Mouse (Mus musculus): ENCODE measurements around the gene Adprhl1. TPM values are rescaled to one million over a fixed set of nuclear protein-coding genes. Genes with fewer than 3 reads are reported as not detected.
A peak's percentile ranks its signal among the peaks of the same experiment; 100 is the strongest.

Gene Adprhl1
- polyA plus RNA-seq, 1 experiment = 0.54 TPM

- TF ChIP-seq CTCF (IDR thresholded peaks at IDR 0.05; ENCODE audit: extremely low read depth, insufficient read depth, low read length) (no peak), POLR2A (IDR thresholded peaks at IDR 0.05; ENCODE audit: extremely low read depth, insufficient read depth, low read length) (no peak)
- no peak overlapping the region for H3K4me3 ChIP-seq (ENCODE audit: insufficient read depth, low read length)
Measured at GRCm38 (mm10) chr8:13216386-13216785, 37.6 kb downstream of the Adprhl1 start.

DNA sequence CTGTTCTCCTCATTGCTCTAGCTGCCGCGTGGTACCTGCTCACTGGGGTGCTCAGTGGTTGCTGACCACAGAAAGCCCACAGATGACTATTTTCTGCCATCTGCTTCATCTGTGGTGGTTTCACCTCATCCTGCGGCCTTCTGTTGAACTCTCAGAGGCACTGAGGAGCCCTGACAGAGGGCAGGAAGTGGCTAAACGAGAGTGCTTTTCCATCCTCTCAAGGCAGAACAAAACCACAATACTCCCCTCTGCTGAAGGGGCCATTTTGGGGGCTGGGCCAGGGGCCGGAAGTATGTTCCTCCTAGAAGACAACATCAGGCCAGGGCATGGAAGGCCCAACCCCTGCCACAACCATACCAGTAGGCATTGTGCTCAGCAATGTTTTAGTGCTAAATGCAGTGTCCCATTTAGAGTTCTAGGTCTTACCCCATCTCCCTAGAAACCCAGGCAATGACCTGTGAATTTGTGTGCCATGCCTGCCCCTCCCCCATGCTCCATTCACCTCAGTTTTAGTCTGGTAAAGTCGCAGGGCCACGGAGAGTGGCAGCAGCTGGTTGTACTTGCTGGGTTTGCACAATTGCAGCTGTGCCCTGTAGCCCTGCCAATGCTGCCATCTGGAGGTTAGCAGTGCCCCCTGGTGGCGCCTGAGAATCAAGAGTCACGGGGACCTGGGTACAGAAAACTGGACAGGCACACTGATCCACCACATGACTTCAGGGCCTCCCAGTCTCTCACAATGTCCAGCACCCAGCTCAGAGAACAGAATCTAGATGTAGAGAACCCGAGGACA lies 40.3 kb downstream of the Adprhl1 start:
- Histone ChIP-seq H3K27ac (ENCODE audit: insufficient read depth, low read length) (no peak overlapping the region), H3K4me3 (ENCODE audit: insufficient read depth, low read length) (no peak overlapping the region), H3K4me1 (ENCODE audit: control insufficient read depth, insufficient read depth, low read length) (peaks cover 2% of the 10 kb centered on the region; the same call in 1 of the 2 replicates)
- TF ChIP-seq POLR2A (IDR thresholded peaks at IDR 0.05; ENCODE audit: extremely low read depth, insufficient read depth, low read length) (no peak), CTCF (IDR thresholded peaks at IDR 0.05; ENCODE audit: extremely low read depth, insufficient read depth, low read length) (peak; percentile 80)

More at GRCm38 (mm10) chr8:13216386-13216785, 37.6 kb downstream of the Adprhl1 start:
- no peak overlapping the region for H3K27ac ChIP-seq (ENCODE audit: insufficient read depth, low read length)
- H3K4me1 ChIP-seq (ENCODE audit: control insufficient read depth, insufficient read depth, low read length) = peaks cover 1% of the 10 kb centered on the region; the same call in 1 of the 2 replicates

DNA sequence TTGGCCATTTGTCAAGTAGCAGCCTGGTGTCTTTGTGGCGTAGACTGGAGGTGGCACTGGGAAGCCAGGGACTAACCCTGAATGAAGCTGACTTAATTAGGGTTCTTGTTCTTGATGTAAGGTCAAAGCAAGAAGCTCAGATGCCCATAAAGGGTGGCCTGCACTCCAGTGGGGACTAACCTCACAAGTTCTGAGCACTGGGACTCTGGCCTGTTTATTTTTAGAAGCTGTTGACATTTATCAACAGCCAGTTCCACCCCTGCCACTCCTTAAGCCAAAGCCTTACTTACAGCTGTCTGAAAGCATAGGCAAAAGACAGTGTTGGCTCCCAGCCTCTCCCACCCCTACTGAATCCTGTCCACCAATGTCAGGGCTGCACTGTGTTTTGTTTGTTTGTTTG lies 44.2 kb downstream of the Adprhl1 start:
- H3K4me1 ChIP-seq (ENCODE audit: control insufficient read depth, insufficient read depth, low read length) = peaks cover 3% of the 10 kb centered on the region; the same call in 1 of the 2 replicates
- TF ChIP-seq POLR2A (IDR thresholded peaks at IDR 0.05; ENCODE audit: extremely low read depth, insufficient read depth, low read length) = no peak
- TF ChIP-seq CTCF (IDR thresholded peaks at IDR 0.05; ENCODE audit: extremely low read depth, insufficient read depth, low read length) = no peak
- H3K4me3 ChIP-seq (ENCODE audit: insufficient read depth, low read length) = no peak overlapping the region
- no peak overlapping the region for H3K27ac ChIP-seq (ENCODE audit: insufficient read depth, low read length)

- Histone ChIP-seq H3K4me1 (ENCODE audit: control insufficient read depth, insufficient read depth, low read length) (peaks cover 3% of the 10 kb centered on the region; the same call in 1 of the 2 replicates), H3K27ac (ENCODE audit: insufficient read depth, low read length) (no peak overlapping the region), H3K4me3 (ENCODE audit: insufficient read depth, low read length) (no peak overlapping the region)
- TF ChIP-seq CTCF (IDR thresholded peaks at IDR 0.05; ENCODE audit: extremely low read depth, insufficient read depth, low read length) = peak; percentile 41
- TF ChIP-seq POLR2A (IDR thresholded peaks at IDR 0.05; ENCODE audit: extremely low read depth, insufficient read depth, low read length) = no peak
Measured at GRCm38 (mm10) chr8:13208627-13209355, 45.2 kb downstream of the Adprhl1 start.

DNA sequence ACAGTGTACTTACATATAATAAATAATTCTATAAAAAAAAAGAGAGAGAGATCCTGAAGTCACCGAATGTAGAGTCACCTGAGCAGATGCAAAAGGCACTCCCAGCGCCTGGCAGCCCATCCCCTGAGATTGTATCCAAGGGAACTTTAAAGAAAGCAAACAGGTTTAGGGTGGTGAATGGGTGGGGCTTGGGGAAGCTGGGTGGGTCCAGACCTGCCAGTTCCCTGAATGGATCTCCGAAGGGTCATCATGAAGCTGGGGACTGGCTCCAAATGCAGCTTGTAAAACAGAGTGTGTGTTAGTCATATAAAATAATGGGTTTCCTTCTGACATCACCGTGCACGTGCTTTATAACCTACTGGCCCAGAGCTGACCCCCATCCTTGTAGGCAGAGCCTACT lies 47.7 kb downstream of the Adprhl1 start:
- Histone ChIP-seq H3K4me3 (ENCODE audit: insufficient read depth, low read length) (no peak overlapping the region), H3K4me1 (ENCODE audit: control insufficient read depth, insufficient read depth, low read length) (peaks cover 2% of the 10 kb centered on the region; the same call in 1 of the 2 replicates), H3K27ac (ENCODE audit: insufficient read depth, low read length) (no peak overlapping the region)
- TF ChIP-seq POLR2A (IDR thresholded peaks at IDR 0.05; ENCODE audit: extremely low read depth, insufficient read depth, low read length) = no peak
- no peak for TF ChIP-seq CTCF (IDR thresholded peaks at IDR 0.05; ENCODE audit: extremely low read depth, insufficient read depth, low read length)

DNA sequence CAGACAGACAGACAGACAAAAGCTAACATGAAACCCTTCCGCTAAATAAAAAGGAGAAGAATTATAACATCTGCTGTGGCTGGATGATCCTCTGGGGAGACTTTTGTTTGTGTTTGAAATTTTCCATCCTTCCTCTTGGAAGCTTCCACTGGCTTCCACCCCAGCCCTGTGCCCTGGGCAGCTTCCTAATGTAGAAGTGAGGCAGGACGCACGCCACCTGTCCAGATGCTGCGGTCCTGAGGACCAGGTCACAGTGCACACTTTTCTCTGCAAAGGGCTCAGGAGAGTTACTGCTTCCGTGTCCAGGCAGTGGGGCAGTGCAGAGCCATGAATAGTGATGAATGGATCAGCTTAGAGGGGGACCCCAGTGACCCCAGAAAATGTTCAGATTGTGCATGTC lies 48.7 kb downstream of the Adprhl1 start:
- H3K27ac ChIP-seq (ENCODE audit: insufficient read depth, low read length) = no peak overlapping the region
- no peak overlapping the region for H3K4me3 ChIP-seq (ENCODE audit: insufficient read depth, low read length)
- TF ChIP-seq CTCF (IDR thresholded peaks at IDR 0.05; ENCODE audit: extremely low read depth, insufficient read depth, low read length) = no peak
- no peak for TF ChIP-seq POLR2A (IDR thresholded peaks at IDR 0.05; ENCODE audit: extremely low read depth, insufficient read depth, low read length)
- peaks cover 3% of the 10 kb centered on the region; the same call in 1 of the 2 replicates for H3K4me1 ChIP-seq (ENCODE audit: control insufficient read depth, insufficient read depth, low read length)

DNA sequence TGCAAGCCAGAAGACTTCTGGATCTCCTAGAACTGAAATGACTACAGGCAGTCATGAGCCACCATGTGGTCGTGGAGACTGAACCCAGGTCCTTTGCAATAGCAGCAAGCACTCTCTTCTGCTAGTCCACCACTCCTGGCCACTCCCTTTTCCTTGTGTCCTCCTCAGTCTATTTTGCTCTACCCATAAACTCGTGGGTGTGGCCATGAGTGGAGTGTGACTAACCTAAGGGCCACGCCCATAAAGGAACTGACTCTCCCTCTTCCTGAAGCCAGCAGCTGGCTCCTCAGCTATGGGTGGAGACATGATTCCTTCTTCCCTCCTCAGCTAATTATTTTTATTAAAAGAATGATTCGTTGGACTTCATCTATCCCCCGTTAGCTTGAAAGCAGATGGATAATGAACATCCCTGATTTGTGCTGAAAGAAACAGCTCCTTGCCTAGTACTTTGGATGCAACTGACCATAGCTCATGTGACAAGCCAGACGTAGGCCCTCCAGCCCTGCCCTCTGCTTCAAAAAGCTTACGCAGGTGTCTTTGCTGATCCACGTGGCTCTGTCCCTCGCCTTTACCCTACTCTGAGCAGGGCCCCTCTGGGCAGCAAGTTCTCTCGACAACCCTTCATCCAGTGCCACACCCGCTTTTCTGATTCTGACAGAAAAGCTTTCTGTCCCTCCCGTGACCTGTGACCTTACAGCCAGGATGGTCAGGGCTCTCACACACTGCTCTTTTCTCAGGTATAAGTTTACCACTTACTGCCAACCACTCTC lies 49.4 kb downstream of the Adprhl1 start:
- Histone ChIP-seq H3K27ac (ENCODE audit: insufficient read depth, low read length) (no peak overlapping the region), H3K4me1 (ENCODE audit: control insufficient read depth, insufficient read depth, low read length) (peaks cover 3% of the 10 kb centered on the region; the same call in 1 of the 2 replicates), H3K4me3 (ENCODE audit: insufficient read depth, low read length) (no peak overlapping the region)
- TF ChIP-seq CTCF (IDR thresholded peaks at IDR 0.05; ENCODE audit: extremely low read depth, insufficient read depth, low read length) (no peak), POLR2A (IDR thresholded peaks at IDR 0.05; ENCODE audit: extremely low read depth, insufficient read depth, low read length) (no peak)

DNA sequence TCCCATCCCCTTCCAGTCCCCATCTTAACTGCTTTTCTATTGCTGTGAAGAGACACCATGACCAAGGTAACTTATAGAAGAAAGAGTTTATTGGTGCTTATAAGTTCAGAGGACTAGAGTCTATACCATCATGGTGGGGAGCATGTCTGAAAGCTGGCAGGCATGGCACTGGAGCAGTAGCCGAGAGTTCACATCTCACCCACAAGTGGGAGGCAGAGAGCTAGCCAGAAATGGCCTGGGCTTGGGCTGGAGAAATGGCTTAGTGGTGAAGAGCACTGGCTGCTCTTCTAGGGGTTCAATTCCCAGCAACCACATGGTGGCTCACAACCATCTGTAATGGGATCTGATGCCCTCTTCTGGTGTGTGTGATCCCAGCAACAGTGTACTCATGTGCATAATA lies 50.5 kb downstream of the Adprhl1 start:
- no peak overlapping the region for H3K4me3 ChIP-seq (ENCODE audit: insufficient read depth, low read length)
- H3K4me1 ChIP-seq (ENCODE audit: control insufficient read depth, insufficient read depth, low read length) = peaks cover 1% of the 10 kb centered on the region; the same call in 1 of the 2 replicates
- H3K27ac ChIP-seq (ENCODE audit: insufficient read depth, low read length) = no peak overlapping the region
- TF ChIP-seq CTCF (IDR thresholded peaks at IDR 0.05; ENCODE audit: extremely low read depth, insufficient read depth, low read length) = no peak
- no peak for TF ChIP-seq POLR2A (IDR thresholded peaks at IDR 0.05; ENCODE audit: extremely low read depth, insufficient read depth, low read length)

DNA sequence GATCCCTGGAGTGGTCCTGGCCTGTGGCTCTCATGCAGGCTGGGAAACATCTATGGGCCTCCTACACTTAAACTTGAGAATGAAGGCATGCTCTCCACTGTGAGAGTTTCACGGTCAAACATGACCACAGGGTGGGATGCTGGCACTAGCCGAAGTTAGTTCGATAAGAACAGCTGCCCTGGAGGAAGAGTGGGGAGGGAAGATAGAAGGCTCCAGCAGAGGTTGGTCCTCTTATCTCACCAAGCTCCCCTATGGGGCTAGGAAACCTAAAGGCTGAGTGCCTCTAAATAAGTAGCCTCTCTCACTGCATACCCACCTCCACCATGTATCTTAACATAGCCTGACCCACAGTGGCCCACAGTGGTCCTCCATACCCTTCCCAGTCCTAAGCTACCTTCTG lies 51.2 kb downstream of the Adprhl1 start:
- H3K4me3 ChIP-seq (ENCODE audit: insufficient read depth, low read length) = no peak overlapping the region
- H3K27ac ChIP-seq (ENCODE audit: insufficient read depth, low read length) = no peak overlapping the region
- TF ChIP-seq CTCF (IDR thresholded peaks at IDR 0.05; ENCODE audit: extremely low read depth, insufficient read depth, low read length) = no peak
- TF ChIP-seq POLR2A (IDR thresholded peaks at IDR 0.05; ENCODE audit: extremely low read depth, insufficient read depth, low read length) = no peak
- H3K4me1 ChIP-seq (ENCODE audit: control insufficient read depth, insufficient read depth, low read length) = peaks cover 1% of the 10 kb centered on the region; the same call in 1 of the 2 replicates

All from cortical plate, adult 2 months (tissue).